Mouse (Mus musculus) limb, embryonic 14.5 days (tissue): Measurements from ENCODE around the gene Luzp2. TPM values are rescaled to one million over a fixed set of nuclear protein-coding genes. Genes with fewer than 3 reads are reported as not detected.
"Not testable (repeated sequence)": the region's sequence is repeated elsewhere in the genome, so short reads cannot be mapped to it uniquely, and the experiment has no call there.

Source experiments
- ATAC-seq: fragments of 200-750 bp; cut with Nextera tagmentation; 2 replicates; pipeline ENCODE4 v1.8.0; 2017; ENCODE audit warnings: low read depth, moderate number of reproducible peaks, moderate TSS enrichment; ENCODE audit not compliant: low FRiP score
- DNase-seq: peaks from one replicate; pipeline ENCODE4 v3.0.0-alpha.2; 2015; ENCODE audit warnings: low spot score
- H3K27ac ChIP-seq: fragments of 300-500 bp; sonication (generic); replicated peaks from 2 replicates; pipeline ENCODE4 v1.5.1; 2014; ENCODE audit warnings: low read depth, mild to moderate bottlenecking, low read length, moderate library complexity, mixed read lengths
- H3K27me3 ChIP-seq: fragments of 300-500 bp; sonication (generic); 2 replicates; pipeline ENCODE4 v1.6.1; 2014; ENCODE audit warnings: low read length, mixed read lengths; ENCODE audit not compliant: control insufficient read depth, insufficient read depth
- H3K36me3 ChIP-seq: fragments of 300-500 bp; sonication (generic); 2 replicates; pipeline ENCODE4 v1.6.1; 2014; ENCODE audit warnings: mild to moderate bottlenecking, low read length, moderate library complexity, mixed read lengths; ENCODE audit not compliant: control insufficient read depth, insufficient read depth
- H3K4me1 ChIP-seq: fragments of 300-500 bp; sonication (generic); 2 replicates; pipeline ENCODE4 v1.6.1; 2014; ENCODE audit warnings: antibody characterized with exemption, low read length, mixed read lengths; ENCODE audit not compliant: control insufficient read depth, insufficient read depth
- H3K4me2 ChIP-seq: fragments of 300-500 bp; sonication (generic); replicated peaks from 2 replicates; pipeline ENCODE4 v1.6.1; 2014; ENCODE audit warnings: low read depth, mild to moderate bottlenecking, low read length, moderate library complexity; ENCODE audit not compliant: severe bottlenecking
- H3K4me3 ChIP-seq: fragments of 300-500 bp; sonication (generic); replicated peaks from 2 replicates; pipeline ENCODE4 v1.5.1; 2014; ENCODE audit warnings: low read length
- H3K9ac ChIP-seq: fragments of 300-500 bp; sonication (generic); 2 replicates; pipeline ENCODE4 v1.6.1; 2014; ENCODE audit warnings: mild to moderate bottlenecking, low read depth, low read length, moderate library complexity; ENCODE audit not compliant: severe bottlenecking
- H3K9me3 ChIP-seq: fragments of 300-500 bp; sonication (generic); 2 replicates; pipeline ENCODE4 v1.6.1; 2016; ENCODE audit warnings: low read length; ENCODE audit not compliant: control insufficient read depth
- POLR2A ChIP-seq: fragments of 200-500 bp; IDR thresholded peaks from 2 replicates; pipeline ENCODE4 v1.8.0; 2012; ENCODE audit warnings: inconsistent platforms, mild to moderate bottlenecking, moderate library complexity, borderline replicate concordance; ENCODE audit not compliant: insufficient read depth, insufficient read length; ENCODE audit errors: extremely low read depth
- WGBS: fragments of 180-500 bp; shearing (Covaris S2); extraction: QIAGEN DNeasy Blood & Tissue Kit; methylation state at CpG from one replicate; pipeline ENCODE4 v1.1.7; 2014; 5-methylcytosine and 5-hydroxymethylcytosine counted together
- polyA plus RNA-seq, 2 experiments: library from polyadenylated mRNA; depleted of rRNA in 1 of 2; stranded (reverse) in 1 of 2; unstranded in 1 of 2; fragments of >200 nt; fragmentation: Nextera tagmentation in 1 of 2; extraction: Ambion mirVana in 1 of 2; gene quantifications; 2 replicates each; pipeline versions ENCODE4 v1.2.1 to v1.2.3; 2012 to 2014

Luzp2 gene
- polyA plus RNA-seq, 2 experiments: 0.77 to 1.7 TPM

GRCm38 (mm10) chr7:55009173-55009771 lies 174.0 kb downstream of the Luzp2 start:
- H3K4me2 ChIP-seq: no peak overlapping the region
- H3K36me3 ChIP-seq: no peaks in the 10 kb centered on the region
- TF ChIP-seq POLR2A: no peak
- no peak overlapping the region for H3K9ac ChIP-seq
- H3K27me3 ChIP-seq: no peaks in the 10 kb centered on the region
- no peaks in the 10 kb centered on the region for H3K4me1 ChIP-seq
- WGBS: 48% methylated on average over 4 of the region's 4 CpGs
- no peaks in the 10 kb centered on the region for H3K9me3 ChIP-seq
- no peak for ATAC-seq
- DNase-seq: no peak
- no peak overlapping the region for H3K27ac ChIP-seq
- no peak overlapping the region for H3K4me3 ChIP-seq

- H3K27me3 ChIP-seq, H3K36me3 ChIP-seq, H3K4me2 ChIP-seq, H3K9me3 ChIP-seq, H3K4me1 ChIP-seq, H3K9ac ChIP-seq, DNase-seq, ATAC-seq, H3K27ac ChIP-seq, H3K4me3 ChIP-seq: not testable (repeated sequence)
- WGBS: 85% methylated on average over 1 of the region's 2 CpGs
Observed at GRCm38 (mm10) chr7:55133850-55134249, 298.6 kb downstream of the Luzp2 start.

- Histone ChIP-seq H3K4me2 (no peak overlapping the region), H3K4me3 (no peak overlapping the region), H3K9me3 (no peaks in the 10 kb centered on the region), H3K27me3 (no peaks in the 10 kb centered on the region), H3K36me3 (no peaks in the 10 kb centered on the region), H3K4me1 (no peaks in the 10 kb centered on the region), H3K9ac (no peak overlapping the region), H3K27ac (no peak overlapping the region)
- TF ChIP-seq POLR2A: no peak
- 88% methylated on average over 10 of the region's 10 CpGs for WGBS
- ATAC-seq: no peak
- DNase-seq: no peak
Observed at GRCm38 (mm10) chr7:55188927-55189326, 353.6 kb downstream of the Luzp2 start.

DNA sequence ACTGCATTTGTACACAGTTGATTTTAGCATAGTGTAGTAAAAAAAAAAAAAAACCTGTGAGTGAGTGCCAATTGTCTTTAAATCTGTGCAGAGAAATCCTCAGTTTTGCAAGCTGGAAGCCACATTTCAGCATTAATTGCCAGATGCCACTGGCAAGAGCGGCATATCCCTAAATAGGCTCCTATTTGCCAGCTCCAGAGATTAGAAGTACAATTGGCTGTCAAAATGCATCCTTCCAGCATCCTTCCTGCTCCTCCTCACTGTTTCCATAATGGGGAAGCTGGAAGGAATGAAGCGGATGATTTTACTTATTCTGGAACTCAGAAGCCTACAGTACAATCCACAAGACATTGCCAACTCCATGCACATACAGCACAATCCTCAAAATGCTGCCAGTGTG lies 354.2 kb downstream of the Luzp2 start:
- TF ChIP-seq POLR2A: no peak
- H3K4me1 ChIP-seq: no peaks in the 10 kb centered on the region
- H3K36me3 ChIP-seq: no peaks in the 10 kb centered on the region
- 78% methylated on average over 2 of the region's 2 CpGs for WGBS
- H3K9ac ChIP-seq: no peak overlapping the region
- H3K4me3 ChIP-seq: no peak overlapping the region
- no peak overlapping the region for H3K27ac ChIP-seq
- DNase-seq (no peak), ATAC-seq (no peak)
- no peaks in the 10 kb centered on the region for H3K9me3 ChIP-seq
- no peaks in the 10 kb centered on the region for H3K27me3 ChIP-seq
- no peak overlapping the region for H3K4me2 ChIP-seq

DNA sequence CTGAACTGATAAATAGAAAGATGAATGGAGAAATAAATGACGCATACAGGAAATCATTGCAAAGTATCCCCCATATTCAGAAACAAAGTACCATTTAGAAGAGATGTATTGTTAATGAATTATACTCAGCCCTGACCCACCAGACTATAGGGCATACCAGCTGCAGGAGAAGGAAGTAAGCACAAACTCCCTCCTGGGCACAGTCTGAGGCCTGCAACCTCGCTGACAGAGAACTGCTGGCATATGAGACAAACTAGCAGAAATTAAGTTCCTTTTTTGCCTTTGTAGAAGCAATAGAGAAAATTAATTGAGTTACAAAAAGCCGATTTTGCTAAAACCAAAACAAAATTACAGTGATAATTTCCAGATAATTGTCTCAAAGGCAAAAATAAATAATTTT lies 355.4 kb downstream of the Luzp2 start:
- 71% methylated on average over 3 of the region's 3 CpGs for WGBS
- no peak for TF ChIP-seq POLR2A
- no peaks in the 10 kb centered on the region for H3K4me1 ChIP-seq
- H3K9ac ChIP-seq: no peak overlapping the region
- H3K27me3 ChIP-seq: no peaks in the 10 kb centered on the region
- no peak for DNase-seq
- H3K36me3 ChIP-seq: no peaks in the 10 kb centered on the region
- no peak for ATAC-seq
- H3K4me3 ChIP-seq: no peak overlapping the region
- H3K9me3 ChIP-seq: no peaks in the 10 kb centered on the region
- H3K27ac ChIP-seq: no peak overlapping the region
- no peak overlapping the region for H3K4me2 ChIP-seq

DNA sequence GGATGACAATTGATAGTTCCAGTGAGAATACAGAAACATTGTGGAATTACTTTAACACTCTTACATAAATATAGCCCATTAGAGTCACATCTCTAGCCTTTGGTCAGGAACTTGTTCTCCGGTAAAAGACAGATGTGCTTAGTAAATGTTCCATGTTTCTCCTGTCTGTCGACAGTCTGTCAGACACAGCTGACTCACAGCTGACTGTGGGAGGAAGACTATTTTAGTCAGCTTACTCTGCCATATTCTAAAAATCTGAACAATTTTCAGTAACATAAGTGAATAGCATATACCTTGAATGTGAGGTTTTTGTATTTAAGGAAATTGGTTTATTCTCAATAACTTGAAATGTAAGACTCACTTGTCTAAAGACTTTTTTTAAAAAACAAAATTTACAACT lies 363.5 kb downstream of the Luzp2 start:
- no peaks in the 10 kb centered on the region for H3K4me1 ChIP-seq
- H3K27ac ChIP-seq: no peak overlapping the region
- ATAC-seq (no peak), DNase-seq (no peak)
- H3K36me3 ChIP-seq: no peaks in the 10 kb centered on the region
- H3K9ac ChIP-seq: no peak overlapping the region
- H3K4me3 ChIP-seq: no peak overlapping the region
- no peak for TF ChIP-seq POLR2A
- no peak overlapping the region for H3K4me2 ChIP-seq
- 77% methylated on average over 2 of the region's 2 CpGs for WGBS
- no peaks in the 10 kb centered on the region for H3K9me3 ChIP-seq
- no peaks in the 10 kb centered on the region for H3K27me3 ChIP-seq
